Mouse (Mus musculus) thymus, adult 2 months (tissue): Measurements from ENCODE around the gene Dazap1. TPM values are rescaled to one million over a fixed set of nuclear protein-coding genes. Genes with fewer than 3 reads are reported as not detected.
"Not testable (repeated sequence)": the region's sequence is repeated elsewhere in the genome, so short reads cannot be mapped to it uniquely, and the experiment has no call there.

Source experiments
- DNase-seq: peaks from one replicate; pipeline ENCODE4 v3.0.0; 2021
- H3K27ac ChIP-seq: fragments of 200-500 bp; 2 replicates; pipeline ENCODE4 v1.5.1; 2012; ENCODE audit warnings: low read length, control low read depth; ENCODE audit not compliant: control insufficient read depth, insufficient read depth
- H3K27me3 ChIP-seq: fragments of 200-500 bp; 2 replicates; pipeline ENCODE4 v1.6.1; 2012; ENCODE audit warnings: mild to moderate bottlenecking, low read length, moderate library complexity, mixed read lengths; ENCODE audit not compliant: control insufficient read depth, insufficient read depth
- H3K36me3 ChIP-seq: fragments of 200-500 bp; 2 replicates; pipeline ENCODE4 v1.6.1; 2012; ENCODE audit warnings: mild to moderate bottlenecking, low read length, moderate library complexity; ENCODE audit not compliant: control insufficient read depth, insufficient read depth
- H3K4me1 ChIP-seq: fragments of 200-500 bp; replicated peaks from 2 replicates; pipeline ENCODE4 v1.6.1; 2012; ENCODE audit warnings: low read length; ENCODE audit not compliant: control insufficient read depth, insufficient read depth
- H3K4me3 ChIP-seq: fragments of 200-500 bp; 2 replicates; pipeline ENCODE4 v1.5.1; 2012; ENCODE audit warnings: mild to moderate bottlenecking, low read length, control low read depth, moderate library complexity; ENCODE audit not compliant: control insufficient read depth, insufficient read depth
- CTCF ChIP-seq: fragments of 200-500 bp; IDR thresholded peaks from 2 replicates; pipeline ENCODE4 v1.5.1; 2012; ENCODE audit warnings: mild to moderate bottlenecking, control low read depth, low read length, moderate library complexity, borderline replicate concordance; ENCODE audit not compliant: control insufficient read depth, poor library complexity, insufficient read depth; ENCODE audit errors: extremely low read depth
- POLR2A ChIP-seq: fragments of 200-500 bp; IDR thresholded peaks from 2 replicates; pipeline ENCODE4 v1.6.1; 2012; ENCODE audit warnings: mild to moderate bottlenecking, low read length, control low read depth, moderate library complexity; ENCODE audit not compliant: control insufficient read depth, poor library complexity, insufficient read depth; ENCODE audit errors: extremely low read depth
- WGBS: fragments of 180-500 bp; shearing (Covaris S2); methylation state at CpG from one replicate; pipeline ENCODE4 v1.1.7; 2018; 5-methylcytosine and 5-hydroxymethylcytosine counted together
- polyA plus RNA-seq: library from polyadenylated mRNA; depleted of rRNA; stranded (reverse); fragments of >200 nt; gene quantifications from 2 replicates; pipeline ENCODE4 v1.2.3, GENCODE M21; 2012; rRNA removed

Gene Dazap1
- polyA plus RNA-seq, result 134 and 166 TPM in 2 replicates

GRCm38 (mm10) chr10:80260642-80261584 lies at the start of gene Dazap1, which contains the start of gene Gamt:
Gene Dazap1 (plus strand): TSS chr10:80261486.
Gene Gamt (minus strand): TSS chr10:80261012.
- H3K36me3 ChIP-seq, result peaks cover 14% of the 10 kb centered on the region
- DNase-seq, result peak; percentile 89
- H3K4me3 ChIP-seq, result peak within 1 kb of the TSS; percentile 44
- H3K27me3 ChIP-seq, result no peaks in the 10 kb centered on the region
- peak; percentile 22; the same call in 1 of the 2 replicates for TF ChIP-seq CTCF
- no peak for TF ChIP-seq POLR2A
- H3K27ac ChIP-seq, result peak within 1 kb of the TSS; percentile 25; the same call in 1 of the 2 replicates
- H3K4me1 ChIP-seq, result peaks cover 30% of the 10 kb centered on the region
- WGBS, result under 1% methylated on average over 49 of the region's 49 CpGs

GRCm38 (mm10) chr10:80211547-80212103 lies 49.7 kb upstream of the Dazap1 start:
- not testable (repeated sequence) for H3K4me3 ChIP-seq, H3K36me3 ChIP-seq, DNase-seq, H3K4me1 ChIP-seq, H3K27ac ChIP-seq, H3K27me3 ChIP-seq
- 77% methylated on average over 7 of the region's 7 CpGs for WGBS

- WGBS, result 73% methylated on average over 16 of the region's 16 CpGs
- no peak overlapping the region for H3K27ac ChIP-seq
- no peak for DNase-seq
These were observed 46.1 kb upstream of the Dazap1 start for GRCm38 (mm10) chr10:80215048-80215772.

GRCm38 (mm10) chr10:80220676-80221075 lies 40.6 kb upstream of the Dazap1 start:
- Histone ChIP-seq H3K4me3 (no peak overlapping the region), H3K4me1 (no peaks in the 10 kb centered on the region), H3K27ac (no peak overlapping the region), H3K27me3 (no peaks in the 10 kb centered on the region), H3K36me3 (no peaks in the 10 kb centered on the region)
- DNase-seq, result no peak
- WGBS, result 72% methylated on average over 9 of the region's 9 CpGs
- TF ChIP-seq POLR2A, result no peak
- no peak for TF ChIP-seq CTCF

More at GRCm38 (mm10) chr10:80215048-80215772, 46.1 kb upstream of the Dazap1 start:
- TF ChIP-seq CTCF (no peak), POLR2A (no peak)
- H3K27me3 ChIP-seq, result no peaks in the 10 kb centered on the region
- H3K36me3 ChIP-seq, result no peaks in the 10 kb centered on the region
- peaks cover 3% of the 10 kb centered on the region; the same call in 1 of the 2 replicates for H3K4me1 ChIP-seq
- no peak overlapping the region for H3K4me3 ChIP-seq

GRCm38 (mm10) chr10:80223137-80223536 lies 38.1 kb upstream of the Dazap1 start:
- not testable (repeated sequence) for H3K36me3 ChIP-seq, H3K27me3 ChIP-seq, H3K27ac ChIP-seq, H3K4me3 ChIP-seq, DNase-seq
- 48% methylated on average over 2 of the region's 2 CpGs for WGBS
- peaks cover 16% of the 10 kb centered on the region for H3K4me1 ChIP-seq

- peak overlapping the region; percentile 33; the same call in 1 of the 2 replicates for H3K27ac ChIP-seq
- peaks cover 19% of the 10 kb centered on the region for H3K36me3 ChIP-seq
- H3K27me3 ChIP-seq, result no peaks in the 10 kb centered on the region
- TF ChIP-seq CTCF, result no peak
- TF ChIP-seq POLR2A, result no peak
- H3K4me3 ChIP-seq, result peak overlapping the region; percentile 51
- whole genome bisulfite sequencing, result 3% methylated on average over 14 of the region's 14 CpGs
- DNase-seq, result no peak
- H3K4me1 ChIP-seq, result peaks cover 17% of the 10 kb centered on the region
These were observed 35.2 kb upstream of the Dazap1 start for GRCm38 (mm10) chr10:80226071-80226415.
